Mouse (Mus musculus): ENCODE results near the gene Gm2035. TPM values are rescaled to one million over a fixed set of nuclear protein-coding genes. Genes with fewer than 3 reads are reported as not detected.
"Not testable (repeated sequence)": the region's sequence is repeated elsewhere in the genome, so short reads cannot be mapped to it uniquely, and the experiment has no call there.

The Gm2035 gene
- not detected in 2 replicates for polyA plus RNA-seq (2015; fragmentation: Nextera tagmentation; extraction: Ambion mirVana)

- H3K27me3 ChIP-seq (replicated peaks); H3K9ac ChIP-seq; H3K4me1 ChIP-seq; H3K9me3 ChIP-seq; H3K4me2 ChIP-seq; ATAC-seq (replicated peaks); H3K4me3 ChIP-seq; H3K36me3 ChIP-seq (replicated peaks); H3K27ac ChIP-seq: not testable (repeated sequence)
- 72% methylated on average over 2 of the region's 2 CpGs for WGBS
Observed at GRCm38 (mm10) chr12:87919721-87920120, at the start of gene Gm2035. Gene Gm2035, minus strand, starts transcription at chr12:87919857.

GRCm38 (mm10) chr12:87953780-87954179 is 34.1 kb upstream of the Gm2035 start, which contains the start of gene Gm2042:
Gene Gm2042, plus strand, starts transcription at chr12:87954080.
- not testable (repeated sequence) for ATAC-seq (replicated peaks); H3K9ac ChIP-seq; H3K27ac ChIP-seq; H3K9me3 ChIP-seq; H3K27me3 ChIP-seq (replicated peaks); H3K4me2 ChIP-seq; H3K36me3 ChIP-seq (replicated peaks); H3K4me1 ChIP-seq; H3K4me3 ChIP-seq
- 91% methylated on average over 2 of the region's 2 CpGs for WGBS

- not testable (repeated sequence) for H3K27me3 ChIP-seq (replicated peaks); H3K27ac ChIP-seq; H3K9me3 ChIP-seq; ATAC-seq (replicated peaks); H3K36me3 ChIP-seq (replicated peaks); H3K9ac ChIP-seq; H3K4me1 ChIP-seq; H3K4me3 ChIP-seq; H3K4me2 ChIP-seq
- WGBS, result 100% methylated on average over 1 of the region's 1 CpGs
Observed at GRCm38 (mm10) chr12:87895070-87895469, 24.6 kb downstream of the Gm2035 start, which contains the start of gene Gm2022. Gene Gm2022, plus strand, starts transcription at chr12:87895370.

- H3K4me3 ChIP-seq; H3K4me2 ChIP-seq; H3K27me3 ChIP-seq (replicated peaks); H3K9ac ChIP-seq; H3K27ac ChIP-seq; ATAC-seq (replicated peaks); H3K9me3 ChIP-seq; H3K4me1 ChIP-seq; H3K36me3 ChIP-seq (replicated peaks): not testable (repeated sequence)
- WGBS, result 84% methylated on average over 5 of the region's 5 CpGs
Observed at GRCm38 (mm10) chr12:87873772-87874171, 45.9 kb downstream of the Gm2035 start, which contains the start of gene Gm2016. Gene Gm2016, plus strand, starts transcription at chr12:87874072.

Other genes starting within 250 kb of the Gm2035 start
- not detected in 2 replicates for gene Gm21319, start 144.1 kb downstream of the Gm2035 start, polyA plus RNA-seq (2015; fragmentation: Nextera tagmentation; extraction: Ambion mirVana)
- not detected in 2 replicates for gene Gm21936, start 124.3 kb downstream of the Gm2035 start, polyA plus RNA-seq (2015; fragmentation: Nextera tagmentation; extraction: Ambion mirVana)
- not detected in 2 replicates for gene BB287469, start 103.3 kb downstream of the Gm2035 start, polyA plus RNA-seq (2015; fragmentation: Nextera tagmentation; extraction: Ambion mirVana)
- not detected in 2 replicates for gene Gm2001, start 77.5 kb downstream of the Gm2035 start, polyA plus RNA-seq (2015; fragmentation: Nextera tagmentation; extraction: Ambion mirVana)
- not detected in 2 replicates for gene Gm2016, start 45.8 kb downstream of the Gm2035 start, polyA plus RNA-seq (2015; fragmentation: Nextera tagmentation; extraction: Ambion mirVana)
- not detected in 2 replicates for gene Gm2022, start 24.5 kb downstream of the Gm2035 start, polyA plus RNA-seq (2015; fragmentation: Nextera tagmentation; extraction: Ambion mirVana)
- gene Gm2042, start 34.2 kb upstream of the Gm2035 start, polyA plus RNA-seq (2015; fragmentation: Nextera tagmentation; extraction: Ambion mirVana), result not detected in 2 replicates
- not detected in 2 replicates for gene Gm2075, start 92.0 kb upstream of the Gm2035 start, polyA plus RNA-seq (2015; fragmentation: Nextera tagmentation; extraction: Ambion mirVana)
- gene Gm6803, start 98.9 kb upstream of the Gm2035 start, polyA plus RNA-seq (2015; fragmentation: Nextera tagmentation; extraction: Ambion mirVana), result not detected in 2 replicates
- gene Gm2056, start 107.1 kb upstream of the Gm2035 start, polyA plus RNA-seq (2015; fragmentation: Nextera tagmentation; extraction: Ambion mirVana), result not detected in 2 replicates
- not detected in 2 replicates for gene Gm16368, start 163.8 kb upstream of the Gm2035 start, polyA plus RNA-seq (2015; fragmentation: Nextera tagmentation; extraction: Ambion mirVana)